Mouse (Mus musculus) heart, adult 2 months (tissue): ENCODE measurements around the gene Wfdc3.

Experiments used
- CTCF ChIP-seq: fragments of 200-600 bp; IDR thresholded peaks from 2 replicates; pipeline ENCODE4 v1.8.1; 2022; ENCODE audit warnings: antibody characterized with exemption, mild to moderate bottlenecking, moderate library complexity
- EP300 ChIP-seq: fragments of 200-500 bp; IDR thresholded peaks from 2 replicates; pipeline ENCODE4 v1.6.1; 2011; ENCODE audit warnings: low read depth, low read length, control low read depth; ENCODE audit not compliant: insufficient read depth

DNA sequence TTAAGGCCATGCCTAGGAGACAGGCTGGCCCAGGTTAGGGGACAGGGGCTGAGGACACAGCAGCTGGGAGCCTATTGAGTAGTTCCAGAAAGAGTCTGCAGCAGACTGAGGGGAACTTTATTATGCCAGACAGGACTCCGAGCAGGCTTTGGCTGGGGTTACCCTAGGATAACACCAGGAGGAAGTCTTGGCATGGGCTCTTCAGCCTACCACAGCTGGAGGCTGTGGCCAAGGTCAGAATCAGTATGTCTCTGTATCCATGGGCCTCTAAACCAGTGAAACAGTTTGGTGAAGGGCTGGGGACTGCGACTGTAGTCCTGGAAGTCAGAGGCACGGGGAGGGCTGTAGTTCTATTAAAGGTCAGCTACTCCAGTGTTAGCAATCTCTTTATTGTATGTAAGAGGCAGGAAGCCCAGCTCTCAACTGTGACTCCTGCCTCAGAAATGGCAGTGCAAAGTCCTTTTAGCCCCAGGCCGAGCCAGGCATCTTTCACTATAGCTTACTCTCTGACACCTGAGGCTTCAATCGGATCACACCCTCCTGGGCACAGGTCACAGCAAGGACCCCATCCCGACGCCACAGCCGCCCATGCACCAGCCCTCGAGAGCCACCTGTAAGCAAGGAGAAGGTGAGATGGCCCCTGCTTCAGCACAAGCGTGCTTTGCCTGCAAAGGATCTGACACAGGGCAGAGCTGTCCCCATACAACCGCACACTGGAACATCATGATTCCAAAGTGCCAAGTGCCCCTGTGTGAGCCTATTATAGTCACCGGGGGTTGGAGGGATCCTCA is 46.9 kb upstream of the Wfdc3 start:
- TF ChIP-seq CTCF = no peak
- no peak for TF ChIP-seq EP300
